Mouse (Mus musculus): ENCODE measurements around the gene Cinp. TPM values are rescaled to one million over a fixed set of nuclear protein-coding genes. Genes with fewer than 3 reads are reported as not detected.
A peak's percentile ranks its signal among the peaks of the same experiment; 100 is the strongest.

The Cinp gene
- polyA plus RNA-seq, 1 experiment from 2014 or later: 73.1 TPM

- WGBS: 2% methylated on average over 42 of the region's 42 CpGs
- Histone ChIP-seq H3K27ac (no peak overlapping the region), H3K27me3 (peaks cover 35% of the 10 kb centered on the region), H3K9me3 (no peaks in the 10 kb centered on the region), H3K4me2 (peak overlapping the region; percentile 63), H3K36me3 (no peaks in the 10 kb centered on the region), H3K4me1 (replicated peaks) (peaks cover 5% of the 10 kb centered on the region), H3K4me3 (replicated peaks) (peak overlapping the region; percentile 43), H3K9ac (replicated peaks) (peak overlapping the region; percentile 57)
- no peak for ATAC-seq (ENCODE audit: insufficient number of reproducible peaks, insufficient read depth, low FRiP score, low TSS enrichment, low read depth)
These were observed 44.5 kb downstream of the Cinp start for GRCm38 (mm10) chr12:110844227-110845130.

- Histone ChIP-seq H3K9ac (replicated peaks) (peak overlapping the region; percentile 37; the same call in 1 of the 2 replicates), H3K36me3 (no peaks in the 10 kb centered on the region), H3K9me3 (no peaks in the 10 kb centered on the region), H3K4me2 (peak overlapping the region; percentile 63), H3K27ac (no peak overlapping the region), H3K4me1 (replicated peaks) (peaks cover 5% of the 10 kb centered on the region), H3K27me3 (peaks cover 37% of the 10 kb centered on the region), H3K4me3 (replicated peaks) (peak overlapping the region; percentile 43)
- 19% methylated on average over 32 of the region's 32 CpGs for WGBS
- no peak for ATAC-seq (ENCODE audit: insufficient number of reproducible peaks, insufficient read depth, low FRiP score, low TSS enrichment, low read depth)
These were observed 45.5 kb downstream of the Cinp start for GRCm38 (mm10) chr12:110843194-110844048.

DNA sequence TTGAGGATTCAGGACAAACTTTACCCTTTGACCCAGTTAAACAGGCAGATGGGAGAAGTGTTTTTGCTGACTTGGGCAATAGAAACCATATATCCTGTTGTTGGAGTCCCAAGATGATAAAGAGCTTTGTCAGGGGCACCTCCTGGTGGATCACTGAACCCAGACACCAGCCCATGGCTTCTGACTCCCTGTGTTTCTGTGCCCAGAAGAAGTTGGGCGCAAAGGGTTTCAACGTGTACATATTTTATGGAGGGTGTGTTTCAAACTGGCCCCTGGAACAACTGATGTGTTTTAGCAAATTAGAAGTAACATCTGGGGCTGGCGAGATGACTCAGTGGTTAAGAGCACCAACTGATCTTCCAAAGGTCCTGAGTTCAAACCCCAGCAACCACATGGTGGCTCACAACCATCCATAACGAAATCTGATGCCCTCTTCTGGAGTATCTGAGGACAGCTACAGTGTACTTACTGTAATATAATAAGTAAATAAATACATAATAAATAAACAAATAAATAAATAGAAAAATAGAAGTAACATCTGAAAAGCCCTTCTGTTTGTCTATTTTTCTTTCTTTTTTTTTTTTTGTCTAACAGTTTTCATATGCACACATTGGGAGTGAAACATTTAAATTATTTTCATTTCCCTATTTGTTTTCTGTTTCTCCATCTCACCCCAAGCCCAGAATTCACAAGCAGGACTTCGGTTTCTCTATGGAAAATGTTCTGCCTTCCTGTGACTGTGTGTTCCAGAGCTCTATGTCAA lies 47.0 kb downstream of the Cinp start:
- Histone ChIP-seq H3K9me3 (no peaks in the 10 kb centered on the region), H3K4me1 (replicated peaks) (peaks cover 11% of the 10 kb centered on the region), H3K9ac (replicated peaks) (no peak overlapping the region), H3K36me3 (no peaks in the 10 kb centered on the region), H3K27me3 (peaks cover 35% of the 10 kb centered on the region), H3K4me3 (replicated peaks) (no peak overlapping the region), H3K27ac (no peak overlapping the region), H3K4me2 (no peak overlapping the region; the same call in 1 of the 2 replicates)
- ATAC-seq (ENCODE audit: insufficient number of reproducible peaks, insufficient read depth, low FRiP score, low TSS enrichment, low read depth): no peak
- 73% methylated on average over 5 of the region's 5 CpGs for WGBS

DNA sequence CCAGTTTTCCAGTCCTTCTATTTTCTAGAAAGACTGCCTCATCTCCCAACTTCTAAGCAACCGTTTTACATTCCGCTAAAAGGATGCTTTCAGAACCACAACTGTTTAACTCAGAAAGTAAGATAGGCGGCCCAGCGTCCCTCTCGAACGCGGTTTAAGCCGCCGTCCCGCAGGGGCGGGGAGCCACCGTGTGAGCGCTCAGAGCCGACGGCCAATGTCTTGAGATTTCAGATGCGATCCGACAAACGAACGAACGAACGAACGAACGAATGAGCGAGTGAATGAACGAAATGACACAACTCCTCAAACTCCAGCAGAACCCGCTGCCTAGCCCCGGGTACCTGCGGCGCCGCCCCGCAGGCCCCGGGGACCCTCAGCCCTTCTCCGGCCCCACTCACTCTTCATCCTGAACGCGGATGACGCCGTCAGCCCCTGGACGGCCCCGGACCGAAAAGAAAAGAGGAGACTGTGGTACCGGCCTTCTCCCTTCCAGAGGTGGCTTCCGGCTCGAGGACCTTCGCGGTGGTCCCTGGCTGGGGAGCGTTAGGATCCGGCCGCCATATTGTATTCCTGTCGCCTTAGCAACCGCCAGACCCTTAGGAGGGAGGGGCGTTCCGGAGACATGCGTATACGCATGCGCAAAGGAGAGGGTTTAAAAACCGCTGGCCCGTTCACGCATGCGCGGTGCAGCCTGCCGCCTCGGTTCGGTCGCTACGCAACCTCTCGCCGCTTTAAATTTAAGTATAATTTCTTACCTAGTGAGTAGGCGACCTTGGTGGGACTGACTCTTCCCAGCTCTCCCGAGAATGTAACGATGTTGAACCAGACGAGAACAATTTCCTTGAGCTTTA lies 48.4 kb downstream of the Cinp start, which contains the start of gene Mok:
TSS of gene Mok (minus strand) at position 592 of the 851 bp plus-strand sequence.
- H3K4me2 ChIP-seq: peak within 1 kb of the TSS; percentile 68
- peaks cover 21% of the 10 kb centered on the region for H3K27me3 ChIP-seq
- peak; percentile 84 for ATAC-seq (ENCODE audit: insufficient number of reproducible peaks, insufficient read depth, low FRiP score, low TSS enrichment, low read depth)
- H3K27ac ChIP-seq: 0 out of 2 replicates have a peak within 1 kb of the TSS, but pooled peaks have one; percentile 29
- H3K9ac ChIP-seq (replicated peaks): peak within 1 kb of the TSS; percentile 60
- H3K4me3 ChIP-seq (replicated peaks): peak within 1 kb of the TSS; percentile 75
- under 1% methylated on average over 71 of the region's 71 CpGs for WGBS
- no peaks in the 10 kb centered on the region for H3K36me3 ChIP-seq
- H3K4me1 ChIP-seq (replicated peaks): peaks cover 9% of the 10 kb centered on the region
- no peaks in the 10 kb centered on the region for H3K9me3 ChIP-seq

DNA sequence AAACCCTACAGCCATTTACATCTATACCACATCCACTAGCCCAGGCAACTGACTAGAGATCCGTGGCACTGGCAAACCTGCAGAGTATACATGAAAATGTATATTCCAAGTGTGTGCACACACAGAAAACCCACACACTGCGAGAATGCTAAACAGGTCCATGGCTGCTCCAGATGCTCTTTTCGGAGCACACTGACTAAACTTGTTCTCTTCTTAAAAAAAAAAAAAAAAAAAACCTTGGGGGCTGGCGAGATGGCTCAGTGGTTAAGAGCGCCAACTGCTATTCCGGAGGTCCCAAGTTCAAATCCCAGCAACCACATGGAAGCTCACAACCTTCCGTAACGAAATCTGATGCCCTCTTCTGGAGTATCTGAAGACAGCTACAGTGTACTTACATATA lies 51.1 kb downstream of the Cinp start:
- H3K27ac ChIP-seq: no peak overlapping the region
- H3K9me3 ChIP-seq: no peaks in the 10 kb centered on the region
- H3K4me3 ChIP-seq (replicated peaks): no peak overlapping the region
- ATAC-seq (ENCODE audit: insufficient number of reproducible peaks, insufficient read depth, low FRiP score, low TSS enrichment, low read depth): no peak
- WGBS: 90% methylated on average over 8 of the region's 8 CpGs
- H3K27me3 ChIP-seq: peaks cover 3% of the 10 kb centered on the region; the same call in 1 of the 2 replicates
- peaks cover 9% of the 10 kb centered on the region for H3K4me1 ChIP-seq (replicated peaks)
- H3K4me2 ChIP-seq: no peak overlapping the region
- H3K9ac ChIP-seq (replicated peaks): no peak overlapping the region
- H3K36me3 ChIP-seq: no peaks in the 10 kb centered on the region

DNA sequence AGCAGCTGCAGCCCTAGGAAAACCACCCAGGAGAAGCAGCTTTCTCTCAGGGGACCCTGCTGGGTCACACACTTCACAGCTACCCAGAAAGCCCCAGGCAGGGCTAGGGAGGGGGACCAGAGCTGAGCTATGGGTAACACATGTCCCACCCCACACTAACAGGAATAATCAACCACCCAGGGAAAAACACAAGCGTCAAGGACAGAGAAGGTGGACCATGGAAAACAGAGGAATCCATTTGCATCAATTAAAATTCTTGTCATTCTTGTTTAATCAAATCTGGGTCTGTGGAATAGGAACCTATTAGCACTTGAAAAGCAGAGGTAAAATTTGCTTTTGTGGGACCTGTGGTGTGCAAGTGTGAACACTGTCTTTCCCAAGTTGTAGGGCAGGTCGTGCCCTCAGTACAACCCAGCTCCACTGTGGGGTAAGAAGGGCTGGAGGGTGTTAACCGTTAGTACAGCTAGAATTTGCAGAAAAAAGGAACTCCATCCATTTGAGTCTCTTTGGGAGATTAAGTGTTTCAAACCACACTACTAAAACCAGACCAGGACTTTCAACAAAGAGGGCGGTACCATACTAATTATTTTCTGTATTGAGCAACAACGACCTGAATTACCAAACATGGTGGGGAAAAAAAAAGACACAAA lies 51.6 kb downstream of the Cinp start:
- ATAC-seq (ENCODE audit: insufficient number of reproducible peaks, insufficient read depth, low FRiP score, low TSS enrichment, low read depth): no peak
- 41% methylated on average over 5 of the region's 5 CpGs for WGBS
- Histone ChIP-seq H3K4me3 (replicated peaks) (0 out of 2 replicates have a peak overlapping the region, but pooled peaks have one; percentile 7), H3K9ac (replicated peaks) (0 out of 2 replicates have a peak overlapping the region, but pooled peaks have one; percentile 27), H3K27ac (peak overlapping the region; percentile 66), H3K27me3 (peaks cover 3% of the 10 kb centered on the region; the same call in 1 of the 2 replicates), H3K4me2 (peak overlapping the region; percentile 16; the same call in 1 of the 2 replicates), H3K4me1 (replicated peaks) (peaks cover 9% of the 10 kb centered on the region), H3K36me3 (no peaks in the 10 kb centered on the region), H3K9me3 (no peaks in the 10 kb centered on the region)

GRCm38 (mm10) chr12:110836729-110837128 lies 52.2 kb downstream of the Cinp start:
- ATAC-seq (ENCODE audit: insufficient number of reproducible peaks, insufficient read depth, low FRiP score, low TSS enrichment, low read depth): no peak
- peaks cover 3% of the 10 kb centered on the region; the same call in 1 of the 2 replicates for H3K27me3 ChIP-seq
- peak overlapping the region; percentile 16; the same call in 1 of the 2 replicates for H3K4me2 ChIP-seq
- 0 out of 2 replicates have a peak overlapping the region, but pooled peaks have one; percentile 27 for H3K9ac ChIP-seq (replicated peaks)
- H3K27ac ChIP-seq: peak overlapping the region; percentile 66
- no peaks in the 10 kb centered on the region for H3K9me3 ChIP-seq
- 55% methylated on average over 6 of the region's 6 CpGs for WGBS
- 0 out of 2 replicates have a peak overlapping the region, but pooled peaks have one; percentile 7 for H3K4me3 ChIP-seq (replicated peaks)
- H3K4me1 ChIP-seq (replicated peaks): peaks cover 9% of the 10 kb centered on the region
- H3K36me3 ChIP-seq: no peaks in the 10 kb centered on the region

DNA sequence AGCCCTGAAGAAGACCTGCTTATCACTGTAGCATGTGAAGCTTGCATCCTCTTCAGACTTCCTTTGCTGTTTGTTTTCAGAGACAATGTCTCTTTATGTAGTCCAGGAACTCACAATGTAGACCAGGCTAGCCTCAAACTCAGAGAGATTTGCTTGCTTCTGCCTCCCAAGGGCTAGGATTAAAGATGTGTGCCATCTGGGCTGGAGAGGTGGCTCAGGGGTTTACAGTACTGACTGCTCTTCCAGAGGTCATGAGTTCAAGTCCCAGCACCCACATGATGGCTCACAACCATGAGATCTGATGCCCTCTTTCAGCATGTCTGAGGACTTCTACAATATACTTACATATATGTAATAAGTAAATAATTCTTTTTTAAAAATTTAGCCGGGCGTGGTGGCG lies 53.8 kb downstream of the Cinp start:
- H3K36me3 ChIP-seq: no peaks in the 10 kb centered on the region
- 93% methylated on average over 3 of the region's 3 CpGs for WGBS
- H3K4me3 ChIP-seq (replicated peaks): no peak overlapping the region
- H3K9ac ChIP-seq (replicated peaks): no peak overlapping the region
- H3K4me2 ChIP-seq: no peak overlapping the region
- H3K27ac ChIP-seq: no peak overlapping the region
- H3K4me1 ChIP-seq (replicated peaks): peaks cover 9% of the 10 kb centered on the region
- H3K9me3 ChIP-seq: no peaks in the 10 kb centered on the region
- H3K27me3 ChIP-seq: peaks cover 3% of the 10 kb centered on the region; the same call in 1 of the 2 replicates
- no peak for ATAC-seq (ENCODE audit: insufficient number of reproducible peaks, insufficient read depth, low FRiP score, low TSS enrichment, low read depth)

DNA sequence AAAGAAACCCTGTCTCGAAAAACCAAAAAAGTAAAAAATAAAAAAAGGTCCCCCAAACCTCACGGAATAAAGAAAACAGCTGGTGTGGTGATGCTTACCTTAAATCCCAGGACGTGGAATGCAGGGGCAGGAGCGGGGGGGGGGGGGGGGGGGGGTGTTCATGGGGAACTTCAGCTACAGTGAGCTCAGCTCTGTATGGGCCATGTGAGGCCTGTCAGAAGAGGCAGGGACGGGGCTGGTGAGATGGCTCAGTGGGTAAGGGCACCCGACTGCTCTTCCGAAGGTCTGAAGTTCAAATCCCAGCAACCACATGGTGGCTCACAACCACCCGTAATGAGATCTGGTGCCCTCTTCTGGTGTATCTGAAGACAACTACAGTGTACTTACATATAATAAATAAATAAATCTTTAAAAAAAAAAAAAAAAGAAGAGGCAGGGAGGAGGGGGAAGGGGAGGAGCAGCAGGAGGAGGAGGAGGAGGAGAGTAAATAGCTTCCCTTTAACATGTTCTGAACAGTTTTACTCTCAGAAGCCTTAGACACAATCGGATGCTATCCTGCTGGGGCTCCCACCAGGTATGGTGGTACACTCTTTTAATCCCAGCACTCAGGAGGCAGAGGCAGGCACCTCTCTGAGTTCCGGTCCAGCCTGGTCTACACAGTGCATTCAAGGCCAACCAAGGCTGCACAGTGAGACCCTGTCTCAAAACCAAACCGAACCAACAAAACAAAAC lies 58.5 kb downstream of the Cinp start:
- H3K9ac ChIP-seq (replicated peaks): no peak overlapping the region
- ATAC-seq (ENCODE audit: insufficient number of reproducible peaks, insufficient read depth, low FRiP score, low TSS enrichment, low read depth): no peak
- H3K9me3 ChIP-seq: no peaks in the 10 kb centered on the region
- H3K4me2 ChIP-seq: no peak overlapping the region
- no peaks in the 10 kb centered on the region for H3K4me1 ChIP-seq (replicated peaks)
- no peaks in the 10 kb centered on the region for H3K27me3 ChIP-seq
- no peak overlapping the region for H3K4me3 ChIP-seq (replicated peaks)
- H3K27ac ChIP-seq: no peak overlapping the region
- no peaks in the 10 kb centered on the region for H3K36me3 ChIP-seq
- 87% methylated on average over 10 of the region's 11 CpGs for WGBS
